Mouse (Mus musculus): ENCODE measurements around the gene Idh3g. TPM values are rescaled to one million over a fixed set of nuclear protein-coding genes. Genes with fewer than 3 reads are reported as not detected.
"Not testable (repeated sequence)": the region's sequence is repeated elsewhere in the genome, so short reads cannot be mapped to it uniquely, and the experiment has no call there.

Gene Idh3g
- total RNA-seq, 2 experiments from 2014 or later = 182 to 187 TPM

DNA sequence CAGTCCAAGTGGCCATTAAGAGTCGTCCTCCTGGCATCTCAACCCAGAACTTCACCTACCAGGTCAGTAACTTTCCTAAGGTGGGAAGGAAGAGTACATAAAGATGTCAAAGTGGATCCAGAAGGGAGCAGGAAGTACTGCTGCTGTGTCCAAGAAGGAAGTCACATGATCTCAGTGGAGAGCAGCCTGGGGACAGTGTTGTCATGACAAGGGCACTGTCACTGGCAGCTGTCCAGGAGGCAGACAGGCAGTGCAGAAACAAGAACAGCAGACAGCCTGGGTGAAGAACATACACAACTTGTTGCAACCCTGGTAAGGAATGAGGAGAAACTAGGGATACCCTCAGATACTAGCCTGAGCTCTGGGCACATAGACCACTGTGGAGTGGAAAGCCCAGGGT is 21.4 kb downstream of the Idh3g start:
- DNase-seq (ENCODE audit: low spot score in 2 of 2) = no peak
- intact Hi-C loops (cut with DNase I) = no loop called here

DNA sequence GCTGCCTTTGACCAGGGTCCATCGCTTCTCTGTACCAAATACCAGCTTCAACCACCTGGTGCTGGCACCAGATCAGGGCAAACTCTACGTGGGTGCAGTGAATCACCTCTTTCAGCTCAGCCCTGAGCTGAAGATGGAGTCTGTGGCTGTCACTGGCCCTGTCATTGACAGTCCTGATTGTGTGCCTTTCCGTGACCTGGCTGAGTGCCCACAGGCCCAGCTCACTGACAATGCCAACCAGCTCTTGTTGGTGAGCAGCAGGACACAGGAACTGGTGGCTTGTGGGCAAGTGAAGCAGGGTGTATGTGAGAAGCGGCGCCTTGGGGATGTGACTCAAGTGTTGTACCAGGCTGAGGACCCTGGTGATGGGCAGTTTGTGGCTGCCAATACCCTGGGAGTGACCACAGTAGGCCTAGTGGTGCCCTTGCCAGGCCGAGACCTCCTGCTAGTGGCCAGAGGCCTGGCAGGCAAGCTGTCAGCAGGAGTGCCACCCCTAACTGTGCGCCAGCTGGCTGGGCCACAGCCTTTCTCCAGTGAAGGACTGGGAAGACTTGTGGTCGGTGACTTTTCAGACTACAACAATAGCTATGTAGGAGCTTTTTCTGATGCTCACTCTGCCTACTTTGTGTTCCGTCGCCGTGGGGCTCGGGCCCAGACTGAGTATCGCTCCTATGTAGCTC is 27.9 kb downstream of the Idh3g start:
- peak in 1 of 2 experiments; percentile 13 for DNase-seq (ENCODE audit: low spot score in 2 of 2)
- intact Hi-C loops (cut with DNase I) = no loop called here

DNA sequence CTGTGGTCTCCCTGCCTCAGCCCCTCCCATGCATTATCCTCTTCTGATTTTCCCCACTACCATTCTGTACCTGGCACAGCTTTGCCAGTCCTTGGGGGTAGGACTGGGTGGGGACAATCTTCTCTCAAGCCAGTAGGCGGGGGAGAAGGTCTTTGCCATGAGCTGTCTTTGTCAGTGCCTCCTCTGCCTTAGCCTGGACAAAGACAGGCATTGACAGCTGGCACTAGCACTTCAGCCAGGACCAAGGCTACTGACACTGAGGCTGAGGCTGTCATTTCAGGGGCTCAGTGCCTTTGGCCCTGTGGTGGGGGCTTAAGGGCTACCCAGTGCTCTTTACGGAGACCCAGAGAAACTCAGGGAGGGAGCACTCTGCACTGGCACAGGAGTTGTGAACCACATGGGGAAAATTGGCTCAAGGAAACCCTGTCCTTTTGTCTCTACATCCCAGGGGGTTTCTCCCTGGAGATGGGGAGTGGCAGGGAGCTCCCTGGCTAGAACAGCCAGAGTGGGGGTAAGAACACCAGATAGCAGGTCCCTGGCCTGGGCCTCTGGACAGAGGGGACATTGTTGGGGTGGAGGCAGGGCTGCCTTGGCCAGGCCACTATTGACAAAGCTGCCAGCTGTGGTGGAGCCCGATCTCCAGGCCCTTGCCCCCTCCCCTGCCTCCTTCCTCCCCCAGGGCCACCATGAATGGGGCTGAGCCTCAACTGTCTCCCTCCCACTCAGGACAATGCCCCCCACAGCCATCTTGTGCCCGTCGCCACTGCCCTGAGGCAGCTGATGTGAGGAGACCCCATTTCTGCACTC is 30.2 kb downstream of the Idh3g start, which contains the start of gene Plxnb3:
Plxnb3 (plus strand) TSS at position 757 of the 807 bp plus-strand sequence.
- no peak for DNase-seq (ENCODE audit: low spot score in 2 of 2)
- intact Hi-C loops (cut with DNase I) = no loop called here

DNA sequence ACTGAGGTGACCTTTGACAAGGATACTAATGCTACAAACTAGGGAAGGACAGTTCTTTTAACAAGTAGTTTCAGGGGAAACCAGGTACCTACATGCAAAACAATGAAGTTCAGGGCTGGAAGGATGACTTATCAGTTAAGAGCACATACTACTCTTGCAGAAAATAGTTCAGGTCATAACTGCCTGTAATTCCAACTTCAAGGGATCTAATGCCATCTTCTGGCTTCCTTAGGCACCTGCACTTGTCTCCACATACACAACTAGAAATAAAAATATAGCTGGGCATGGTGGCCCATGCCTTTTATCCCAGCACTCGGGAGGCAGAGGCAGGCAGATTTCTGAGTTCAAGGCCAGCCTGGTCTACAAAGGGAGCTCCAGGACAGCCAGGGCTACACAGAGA is 37.7 kb downstream of the Idh3g start:
- intact Hi-C loops (cut with DNase I) = no loop called here

DNA sequence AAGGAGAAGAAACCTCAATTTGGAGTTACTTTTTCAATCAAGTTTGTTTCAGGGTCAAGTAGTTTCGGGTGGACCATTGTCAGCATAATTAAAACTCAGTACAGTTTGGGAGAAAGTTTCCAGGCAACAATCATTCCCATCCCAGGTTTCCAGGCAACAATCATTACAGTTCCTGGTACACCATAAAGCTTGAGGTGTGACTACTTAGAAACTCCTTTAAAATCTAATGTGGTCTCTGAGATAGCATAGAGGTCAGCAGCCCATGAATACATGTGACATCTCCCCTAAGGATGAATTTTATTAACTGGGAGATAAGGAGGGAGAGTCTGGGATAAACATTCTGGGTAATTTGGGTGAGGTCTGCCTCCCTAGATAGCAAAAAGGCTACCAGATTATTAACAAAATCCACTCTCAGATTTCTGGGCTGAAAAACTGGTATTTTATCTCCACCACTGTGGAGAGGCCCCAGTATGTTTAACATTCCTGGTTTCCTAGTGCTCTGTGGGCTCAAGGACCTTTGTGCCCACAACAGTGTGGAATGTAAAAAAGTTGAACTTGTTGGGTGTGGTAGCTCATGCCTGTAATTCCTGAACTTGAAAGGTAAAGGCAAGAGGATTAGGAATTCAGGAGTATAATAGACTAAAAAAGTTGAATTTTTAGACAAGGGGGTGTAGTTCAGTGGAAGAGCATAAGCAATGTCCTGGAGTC is 41.8 kb downstream of the Idh3g start:
- intact Hi-C loops (cut with DNase I) = no loop called here
- DNase-seq (ENCODE audit: low spot score in 2 of 2) = no peak

More for the DNA sequence above, 37.7 kb downstream of the Idh3g start:
- DNase-seq (ENCODE audit: low spot score in 2 of 2) = no peak

DNA sequence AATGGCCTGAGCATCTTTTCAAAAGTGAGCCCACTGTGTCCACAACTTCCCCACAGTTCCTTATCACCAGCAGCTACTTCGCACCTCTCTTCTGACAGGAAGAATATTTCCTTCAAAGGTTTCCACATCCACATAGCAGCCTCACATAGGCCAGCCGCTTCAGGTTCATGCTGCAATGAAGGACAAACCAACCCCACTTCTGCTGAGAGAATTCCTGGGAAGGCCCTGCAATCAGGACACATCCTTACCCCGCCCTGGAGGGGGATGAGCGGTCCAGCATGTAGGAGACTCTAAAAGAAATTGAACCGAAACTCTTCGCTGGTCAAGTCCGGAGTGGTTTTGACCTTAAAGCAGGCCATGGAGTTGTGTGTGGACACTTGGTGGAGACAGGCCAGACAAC is 46.9 kb downstream of the Idh3g start:
- intact Hi-C loops (cut with DNase I); DNase-seq (ENCODE audit: low spot score in 2 of 2): not testable (repeated sequence)

DNA sequence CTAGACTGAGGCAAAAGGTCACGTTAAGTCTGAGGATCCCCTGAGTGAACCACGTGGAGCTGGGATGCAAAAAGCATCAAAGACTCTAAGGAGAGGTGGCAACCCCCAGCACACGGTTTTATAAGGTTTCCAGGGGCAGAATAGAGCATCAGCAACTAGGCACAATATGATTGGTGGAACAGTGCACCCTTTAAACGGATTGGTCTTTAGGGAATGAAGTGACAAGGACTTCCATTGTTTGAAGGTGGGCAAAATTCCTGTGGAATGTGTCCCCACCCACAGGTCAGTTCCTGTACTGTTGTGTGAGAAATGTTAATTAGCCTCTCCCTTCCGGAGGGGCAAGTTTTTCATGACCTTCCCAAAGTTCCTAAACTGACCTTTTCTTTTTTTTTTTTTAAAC is 47.5 kb downstream of the Idh3g start:
- intact Hi-C loops (cut with DNase I) = no loop called here
- DNase-seq (ENCODE audit: low spot score in 2 of 2) = no peak

DNA sequence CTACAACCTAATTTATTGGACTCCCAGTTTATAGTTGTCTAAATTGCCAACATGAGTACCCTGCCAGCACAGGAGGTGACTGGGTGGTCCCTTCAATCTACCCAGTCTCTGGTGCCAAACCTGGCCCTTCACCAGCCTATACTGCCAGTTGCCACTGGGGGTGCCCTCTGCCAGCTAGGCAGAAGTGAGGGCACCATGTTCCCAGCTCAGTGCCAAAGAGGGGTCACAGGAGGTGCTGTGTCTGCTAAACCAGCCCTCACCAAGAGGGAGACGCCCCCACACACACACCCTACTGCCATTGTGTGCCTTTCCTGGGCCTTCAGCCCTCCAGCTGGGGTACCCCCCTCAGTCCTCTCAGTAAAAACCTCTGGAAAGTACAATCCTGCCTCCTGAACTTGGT is 48.5 kb downstream of the Idh3g start:
- no peak for DNase-seq (ENCODE audit: low spot score in 2 of 2)
- intact Hi-C loops (cut with DNase I) = no loop called here

DNA sequence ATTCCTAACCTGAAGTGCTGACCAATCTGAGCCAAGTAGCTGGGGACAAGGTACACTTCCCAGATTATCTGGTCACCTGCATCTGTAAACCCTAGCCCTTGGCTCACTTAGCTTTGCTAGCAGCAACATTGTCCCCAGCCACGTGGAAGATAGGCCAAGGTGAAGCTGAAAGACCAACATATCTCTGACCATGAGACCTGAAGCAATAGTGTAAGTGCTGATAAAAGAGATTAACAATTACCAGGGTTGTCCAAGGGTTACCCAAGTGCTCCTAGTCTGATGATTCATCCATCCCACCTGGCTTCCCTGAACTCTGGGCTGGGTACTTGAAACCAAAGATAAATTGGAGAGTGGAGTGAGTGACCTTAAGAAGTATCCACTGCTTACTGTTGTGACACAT is 55.8 kb downstream of the Idh3g start:
- intact Hi-C loops (cut with DNase I) = no loop called here
- DNase-seq (ENCODE audit: low spot score in 2 of 2) = no peak

Other genes starting within 250 kb of the Idh3g start
- gene Dusp9, start 147.5 kb downstream of the Idh3g start, total RNA-seq (2021) = 1 to 10 TPM in 1 of 2 experiments, under 1 TPM in 1; 0.76 to 1.2 TPM
- 100 to 1,000 TPM in 1 of 2 experiments, 10 to 100 TPM in 1; 95.7 to 111 TPM for gene Pnck, start 126.8 kb downstream of the Idh3g start, total RNA-seq (2021)
- 100 to 1,000 TPM in 1 of 2 experiments, 10 to 100 TPM in 1; 91.1 to 101 TPM for gene Slc6a8, start 113.7 kb downstream of the Idh3g start, total RNA-seq (2021)
- gene Bcap31, start 70.7 kb downstream of the Idh3g start, total RNA-seq (2021) = 10 to 100 TPM; 78.4 to 88.0 TPM
- gene Abcd1, start 70.3 kb downstream of the Idh3g start, total RNA-seq (2021) = 10 to 100 TPM; 11.1 to 14.1 TPM
- 10 to 100 TPM in 1 of 2 experiments, 1 to 10 TPM in 1; 8.7 to 10.0 TPM for gene Plxnb3, start 29.8 kb downstream of the Idh3g start, total RNA-seq (2021)
- 1 to 10 TPM; 4.6 to 9.4 TPM for gene Srpk3, start 12.5 kb downstream of the Idh3g start, total RNA-seq (2021)
- gene Ssr4, start 131 bp upstream of the Idh3g start, total RNA-seq (2021) = 10 to 100 TPM; 94.6 to 99.7 TPM
- gene Pdzd4, start 38.1 kb upstream of the Idh3g start, total RNA-seq (2021) = 100 to 1,000 TPM; 119 to 125 TPM
- not detected for gene Avpr2, start 105.2 kb upstream of the Idh3g start, total RNA-seq (2021)
- gene L1cam, start 109.2 kb upstream of the Idh3g start, total RNA-seq (2021) = 100 to 1,000 TPM; 152 to 158 TPM
- gene Arhgap4, start 135.0 kb upstream of the Idh3g start, total RNA-seq (2021) = 1 to 10 TPM; 3.6 to 4.7 TPM
- gene Naa10, start 135.0 kb upstream of the Idh3g start, total RNA-seq (2021) = 10 to 100 TPM; 45.4 to 53.4 TPM
- 1 to 10 TPM; 4.4 to 4.9 TPM for gene Renbp, start 144.0 kb upstream of the Idh3g start, total RNA-seq (2021)
- 10 to 100 TPM; 69.9 to 70.4 TPM for gene Hcfc1, start 179.5 kb upstream of the Idh3g start, total RNA-seq (2021)
- gene Irak1, start 237.0 kb upstream of the Idh3g start, total RNA-seq (2021) = 10 to 100 TPM; 39.5 to 44.0 TPM

All from left cerebral cortex, postnatal 25 days (tissue).